Mouse (Mus musculus): Measurements from ENCODE around the gene Il15.

Il15 gene

DNA sequence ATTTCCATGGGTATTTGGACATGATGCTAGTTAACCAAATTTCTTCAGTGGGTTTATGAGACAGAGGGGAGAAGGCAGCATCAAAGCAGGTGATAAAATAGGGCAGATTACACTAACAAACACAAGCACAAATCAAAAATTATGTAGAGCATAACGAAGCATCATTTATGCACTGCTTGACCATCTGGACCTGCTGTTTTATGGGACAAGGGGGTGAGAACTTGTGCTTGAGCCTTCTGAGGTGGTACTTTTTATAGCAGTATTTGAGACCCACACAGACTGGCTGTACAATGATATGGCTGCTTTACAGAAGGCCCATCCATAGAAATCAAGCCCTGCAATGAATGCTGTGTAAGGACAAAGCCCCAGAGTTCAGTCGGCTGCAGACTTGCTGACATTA, 46.9 kb downstream of the Il15 start:
- no peak for DNase-seq (ENCODE audit: low spot score)

DNA sequence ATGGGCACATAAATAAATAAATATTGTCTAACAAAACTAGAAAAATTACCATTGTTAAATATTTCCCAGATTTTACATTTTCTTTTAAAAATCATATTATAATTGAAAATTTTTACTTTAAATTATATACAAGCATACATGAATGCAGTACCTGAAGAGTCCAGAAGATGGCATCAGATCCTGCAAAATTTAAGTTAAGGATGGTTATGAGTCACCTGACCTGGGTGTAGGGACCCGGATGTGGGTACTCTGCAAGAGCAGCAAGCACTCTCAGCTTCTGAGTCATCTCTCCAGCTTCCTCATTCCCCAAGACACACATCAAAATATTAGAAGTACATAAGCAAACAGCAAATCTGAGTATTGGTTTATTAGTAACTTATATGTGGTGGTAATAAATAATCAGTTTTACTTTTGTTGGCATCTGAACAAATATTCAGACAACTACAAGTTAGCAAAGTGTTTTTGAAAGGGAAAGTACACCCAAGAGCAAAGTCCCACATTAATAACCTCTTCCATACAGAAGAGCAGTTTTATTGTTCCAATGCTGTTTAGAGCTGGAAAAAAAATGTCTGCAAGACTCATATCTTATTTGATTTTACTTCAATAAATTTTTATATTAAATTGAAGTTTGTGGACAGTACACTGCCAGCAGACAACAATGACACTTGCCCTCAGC, 51.6 kb downstream of the Il15 start:
- no peak for DNase-seq (ENCODE audit: low spot score)

DNA sequence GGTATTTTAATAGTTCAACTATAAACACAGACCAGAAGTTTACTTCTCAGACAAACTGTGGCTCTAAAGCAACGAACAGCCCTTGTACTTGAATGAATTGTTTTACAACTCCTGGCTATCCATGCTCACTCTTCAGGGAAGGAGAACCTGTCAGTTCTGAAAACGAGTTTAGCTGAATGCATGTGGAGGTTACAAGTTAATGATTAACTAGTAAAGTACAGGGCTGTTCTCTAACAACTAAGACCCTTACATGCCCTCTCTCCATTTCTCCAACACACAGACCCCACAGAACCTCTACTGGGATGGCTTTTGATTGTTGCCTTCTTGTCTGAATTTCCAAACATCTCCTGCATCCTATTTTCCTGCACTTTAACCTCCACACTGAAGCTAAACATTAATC, 53.7 kb downstream of the Il15 start:
- no peak for DNase-seq (ENCODE audit: low spot score)

DNA sequence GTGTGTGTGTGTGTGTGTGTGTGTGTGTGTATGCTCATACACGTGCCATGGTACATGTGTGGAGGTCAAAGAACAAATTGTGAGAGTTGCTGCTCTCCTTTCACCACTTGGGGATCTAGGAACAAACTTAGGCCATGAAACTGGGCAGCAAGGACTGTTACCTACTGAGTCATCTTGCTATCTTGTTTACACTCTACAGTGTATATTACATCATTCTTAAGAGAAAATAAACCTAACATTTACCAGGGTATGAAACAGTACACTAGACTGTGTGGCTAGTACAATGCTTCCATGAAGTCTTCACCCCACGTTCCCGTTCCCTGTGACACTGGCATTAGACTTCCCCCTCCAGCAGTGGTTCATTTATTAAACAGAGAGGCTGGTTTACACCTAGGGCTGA, 56.5 kb downstream of the Il15 start:
- DNase-seq (ENCODE audit: low spot score), result no peak

DNA sequence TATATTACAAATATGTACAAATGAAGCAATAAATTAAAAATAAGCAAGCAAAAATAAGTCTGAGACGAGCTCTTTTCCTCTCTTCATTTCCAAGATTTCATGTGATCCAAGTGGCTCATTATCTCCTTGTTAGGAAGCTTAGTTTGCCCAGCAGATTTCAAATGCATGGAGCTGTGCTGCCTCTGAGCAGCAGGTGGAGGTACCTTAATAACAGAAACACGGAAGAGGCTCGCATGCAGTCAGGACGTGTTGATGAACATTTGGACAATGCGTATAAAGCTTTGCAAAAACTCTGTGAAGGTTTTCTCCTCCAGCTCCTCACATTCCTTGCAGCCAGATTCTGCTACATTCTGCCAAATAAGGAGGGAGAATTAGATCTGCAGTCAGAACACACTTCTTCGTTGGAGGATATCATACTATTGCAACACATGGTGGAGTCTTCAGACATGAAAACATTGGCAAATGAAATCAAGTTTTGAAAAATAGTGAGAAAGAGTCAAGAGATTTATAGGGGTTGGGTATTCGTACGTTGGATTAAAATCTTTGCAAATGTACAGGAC, 71.3 kb downstream of the Il15 start:
- no peak for DNase-seq (ENCODE audit: low spot score)

DNA sequence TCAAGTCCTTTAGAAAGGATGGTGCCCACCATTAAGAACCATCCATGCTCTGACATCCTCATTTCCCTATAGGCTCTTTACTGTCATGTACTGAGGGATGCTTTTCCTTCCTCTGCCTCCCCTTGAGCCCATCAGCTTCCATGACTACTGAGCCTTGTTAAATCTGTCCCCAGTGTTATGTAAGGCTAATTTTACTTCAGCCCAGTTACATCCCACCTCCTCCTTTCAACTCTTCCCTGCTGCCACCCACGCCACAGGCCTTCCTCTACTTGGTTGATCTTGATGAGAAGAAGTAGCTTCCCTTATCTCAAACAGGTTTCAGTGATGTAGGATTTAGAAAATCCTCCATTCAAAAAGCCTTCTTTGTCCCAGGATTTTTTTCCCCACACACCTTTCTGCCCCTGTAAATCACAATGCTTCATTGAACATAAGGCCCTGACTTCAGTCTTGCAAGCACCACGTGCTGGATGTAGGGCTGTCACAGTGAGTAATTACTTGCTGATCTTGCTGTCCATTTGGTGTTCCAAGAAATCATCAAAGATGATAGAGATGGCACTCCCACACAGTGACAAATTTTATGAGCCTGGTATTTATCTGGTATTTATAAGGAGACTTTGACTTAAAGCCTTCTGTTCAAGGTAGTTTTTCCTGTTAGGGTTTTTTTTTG, 74.9 kb downstream of the Il15 start:
- no peak for DNase-seq (ENCODE audit: low spot score)

DNA sequence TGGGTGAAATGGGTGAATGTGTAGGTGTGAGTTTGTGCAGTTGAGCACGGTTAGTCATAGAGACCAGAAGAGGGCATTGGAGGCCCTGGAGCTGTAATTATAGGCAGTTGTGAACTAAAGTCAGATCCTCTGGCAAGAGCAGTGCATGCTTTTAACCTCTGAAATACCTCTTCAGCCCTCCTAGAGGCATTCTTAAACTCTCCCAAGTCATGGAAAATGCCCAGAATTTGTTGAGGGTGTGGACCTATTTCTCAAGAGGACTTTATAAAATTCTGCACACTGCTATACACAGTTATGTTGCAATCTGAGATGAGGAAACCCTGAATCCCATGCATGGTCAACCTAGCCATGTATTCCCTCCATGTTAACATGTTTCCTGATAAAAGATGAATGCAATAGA, 77.0 kb downstream of the Il15 start:
- DNase-seq (ENCODE audit: low spot score), result no peak

DNA sequence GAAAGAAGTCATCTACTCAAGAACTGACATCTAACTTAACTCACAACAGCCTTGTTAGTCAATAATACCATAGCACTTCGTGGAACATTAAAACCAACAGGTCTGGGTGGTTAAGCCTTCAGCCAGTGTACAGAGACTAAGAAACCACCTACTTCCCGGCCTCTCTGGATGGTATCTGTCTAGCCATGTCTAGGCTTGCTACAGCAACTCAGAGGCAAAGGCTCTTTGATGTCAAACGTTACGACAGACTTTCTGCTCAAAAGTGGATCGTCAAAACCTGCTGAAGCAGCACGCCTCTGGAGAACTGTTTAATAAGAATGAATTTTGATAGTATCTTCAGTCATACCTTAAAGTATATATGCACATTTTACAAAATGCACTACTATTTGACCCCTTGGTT, 77.4 kb downstream of the Il15 start:
- DNase-seq (ENCODE audit: low spot score), result no peak

DNA sequence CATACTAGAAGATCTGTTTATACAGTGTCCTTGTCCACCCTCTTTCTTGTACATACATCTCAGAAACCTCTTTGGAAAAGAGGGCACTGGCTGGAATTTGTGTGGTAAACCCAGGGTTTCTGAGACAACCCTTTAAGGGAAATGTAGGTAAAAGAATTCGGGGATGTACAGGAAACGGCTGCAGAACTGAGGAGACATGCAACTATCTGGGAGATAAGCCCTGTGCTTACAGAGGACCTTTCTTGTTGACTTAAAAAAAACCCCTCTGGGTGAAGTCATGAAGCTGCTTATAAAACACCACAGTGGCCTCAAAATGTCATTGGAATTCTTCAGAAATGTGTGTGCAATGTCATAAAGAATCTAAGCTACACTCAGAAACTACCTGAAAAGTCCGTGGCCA, 85.6 kb downstream of the Il15 start:
- DNase-seq (ENCODE audit: low spot score), result no peak

DNA sequence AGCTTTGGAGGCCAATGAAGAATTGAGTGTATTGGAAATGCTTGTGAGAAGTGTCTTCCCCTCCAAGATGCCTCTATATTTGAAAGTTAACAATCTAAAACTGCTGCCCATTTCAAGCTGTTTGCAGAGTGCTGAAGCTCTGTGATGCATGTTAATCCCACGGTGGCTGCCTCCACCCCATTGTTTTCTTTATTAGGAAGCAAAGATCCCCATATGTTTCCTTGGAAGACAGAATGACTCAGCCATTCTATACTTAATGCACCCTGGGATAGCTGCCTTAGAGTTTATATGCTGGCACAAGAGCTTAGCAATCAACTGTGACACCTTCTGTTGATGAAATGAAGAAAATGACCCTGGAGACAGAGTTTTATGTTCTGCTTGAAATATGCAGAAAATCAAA, 96.6 kb downstream of the Il15 start:
- DNase-seq (ENCODE audit: low spot score), result no peak

DNA sequence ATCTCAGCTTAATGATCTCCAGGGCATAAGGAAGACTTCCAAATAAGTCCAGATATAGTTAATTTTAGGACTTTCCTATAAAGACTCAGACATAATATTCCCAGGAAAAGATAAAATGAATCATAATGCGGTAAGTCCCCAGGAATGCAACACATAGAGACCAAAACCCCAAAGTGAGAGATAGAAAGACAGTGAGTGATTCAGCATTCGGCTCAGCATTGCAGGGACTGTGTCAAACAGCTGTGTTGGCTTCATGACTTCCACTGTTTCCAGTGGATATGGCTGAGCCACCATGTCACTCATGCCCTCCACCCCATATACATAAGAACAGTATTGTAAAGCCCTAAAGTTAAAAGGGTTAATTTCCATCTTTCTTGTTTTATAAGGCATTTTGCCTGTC, 106.8 kb downstream of the Il15 start:
- DNase-seq (ENCODE audit: low spot score), result no peak

DNA sequence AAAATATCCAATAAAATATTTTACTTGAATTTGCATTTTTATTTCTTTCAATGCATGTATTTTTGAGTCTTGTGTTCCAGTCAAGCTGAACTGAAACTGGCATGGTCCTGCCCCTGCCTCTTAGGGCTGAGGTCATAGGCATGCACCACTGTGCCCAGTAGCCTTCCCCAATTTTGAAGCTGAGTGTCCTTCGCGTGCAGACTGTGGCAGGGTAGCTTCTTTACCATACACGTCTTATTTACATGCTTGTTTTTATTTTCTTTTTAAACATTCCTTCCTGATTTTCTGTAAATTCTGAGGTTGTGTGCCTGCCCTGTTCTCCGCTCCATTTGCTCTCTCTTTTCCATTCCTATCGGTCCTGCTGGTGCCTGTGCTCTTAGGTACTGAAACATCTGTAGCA, 111.4 kb downstream of the Il15 start:
- no peak for DNase-seq (ENCODE audit: low spot score)

DNA sequence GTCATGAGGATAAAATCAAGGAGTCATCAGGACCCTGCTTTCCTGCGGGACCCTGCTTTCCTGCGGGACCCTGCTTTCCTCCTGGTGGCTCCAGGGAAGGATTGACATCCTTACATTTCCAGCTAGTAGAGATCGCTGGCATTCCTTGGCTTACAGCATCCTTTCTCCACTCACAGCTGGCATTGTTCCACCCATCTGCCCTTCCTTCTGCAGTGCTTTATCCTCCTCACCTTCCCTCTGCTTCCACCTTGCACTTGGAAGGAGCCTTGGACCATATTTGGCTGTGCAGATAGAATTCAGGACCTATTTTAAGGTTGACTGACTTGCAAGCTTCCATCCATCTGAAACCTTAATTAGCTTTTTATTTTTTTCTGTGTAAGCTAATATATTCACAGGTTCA, 117.2 kb downstream of the Il15 start:
- no peak for DNase-seq (ENCODE audit: low spot score)

DNA sequence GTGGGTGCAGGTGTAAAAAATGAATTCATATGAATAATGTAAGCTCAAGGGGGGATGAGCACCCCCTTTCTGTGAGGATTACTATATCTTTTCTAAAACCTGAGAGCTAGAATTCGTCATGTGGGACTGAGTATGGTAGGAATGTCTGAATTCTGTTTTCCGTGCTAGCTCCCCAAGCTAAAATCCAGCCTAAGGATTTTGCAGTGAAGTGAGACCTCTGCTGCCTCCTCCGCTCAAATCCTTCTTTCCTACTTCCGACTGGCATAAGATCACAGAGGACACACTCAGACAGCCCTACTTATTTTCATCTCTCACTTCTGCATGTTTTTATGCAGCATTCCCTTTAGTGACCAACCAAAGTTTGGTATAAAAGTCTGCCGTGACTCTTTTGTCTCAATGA, 121.0 kb downstream of the Il15 start:
- no peak for DNase-seq (ENCODE audit: low spot score)

Data from testis, postnatal 10 days (tissue).